Mouse (Mus musculus): ENCODE results near the gene Asb9. TPM values are rescaled to one million over a fixed set of nuclear protein-coding genes. Genes with fewer than 3 reads are reported as not detected.

Asb9 gene
- 1.6 and 2.0 TPM in 2 replicates for polyA plus RNA-seq (2016; fragmentation: Nextera tagmentation; extraction: Ambion mirVana)

DNA sequence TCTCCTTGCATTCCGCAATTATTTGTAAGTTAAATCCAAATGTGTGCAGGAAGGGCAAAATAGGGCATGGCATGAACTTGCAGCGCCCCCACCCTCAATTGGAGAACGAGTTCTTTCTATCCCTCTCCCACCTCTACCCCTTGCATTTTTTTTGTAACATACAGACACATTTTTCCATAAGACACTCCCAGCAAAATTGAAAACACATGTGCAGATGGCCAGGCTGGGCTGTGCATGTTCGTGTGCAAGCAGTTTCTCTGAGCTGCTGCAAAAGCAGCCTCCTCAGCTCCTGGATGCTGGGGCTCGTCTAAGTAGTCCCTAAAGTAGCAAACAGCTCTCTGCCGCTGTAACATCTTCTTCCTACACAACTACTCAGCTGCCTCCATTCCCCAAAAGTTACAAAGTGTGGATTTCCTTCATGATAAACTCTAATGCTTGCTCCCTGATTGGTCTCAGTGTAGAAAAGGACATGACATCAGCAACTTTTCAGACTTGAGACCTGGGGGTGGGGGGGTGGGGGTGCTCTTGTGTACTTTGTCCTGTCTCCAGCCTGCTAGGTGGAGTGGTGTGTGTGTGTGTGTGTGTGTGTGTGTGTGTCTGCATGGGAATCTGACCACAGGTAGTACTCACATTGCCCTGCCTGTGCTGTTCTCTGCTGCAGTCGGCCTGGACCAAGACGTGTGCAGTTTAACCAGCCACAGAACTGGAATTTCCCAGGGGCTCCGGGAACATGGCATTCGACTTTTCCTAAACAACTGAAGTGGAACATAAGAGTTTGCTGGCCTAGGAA is at the start of gene Asb9:
Gene Asb9 (plus strand): TSS at position 619 of the 790 bp plus-strand sequence.
- H3K9ac ChIP-seq, result no peak within 1 kb of the TSS
- no peaks in the 10 kb centered on the region; the same call in 1 of the 2 replicates for H3K4me1 ChIP-seq
- peaks cover 5% of the 10 kb centered on the region; the same call in 1 of the 2 replicates for H3K27me3 ChIP-seq
- no peak within 1 kb of the TSS for H3K4me2 ChIP-seq (replicated peaks)
- no peak within 1 kb of the TSS for H3K4me3 ChIP-seq
- peak; percentile 60 for ATAC-seq (ENCODE audit: insufficient number of reproducible peaks, insufficient read depth, low FRiP score, low TSS enrichment)
- no peaks in the 10 kb centered on the region for H3K36me3 ChIP-seq
- peak within 1 kb of the TSS; percentile 63; the same call in 1 of the 2 replicates for H3K27ac ChIP-seq
- WGBS, result 40% methylated on average over 10 of the region's 10 CpGs
- H3K9me3 ChIP-seq, result no peaks in the 10 kb centered on the region

DNA sequence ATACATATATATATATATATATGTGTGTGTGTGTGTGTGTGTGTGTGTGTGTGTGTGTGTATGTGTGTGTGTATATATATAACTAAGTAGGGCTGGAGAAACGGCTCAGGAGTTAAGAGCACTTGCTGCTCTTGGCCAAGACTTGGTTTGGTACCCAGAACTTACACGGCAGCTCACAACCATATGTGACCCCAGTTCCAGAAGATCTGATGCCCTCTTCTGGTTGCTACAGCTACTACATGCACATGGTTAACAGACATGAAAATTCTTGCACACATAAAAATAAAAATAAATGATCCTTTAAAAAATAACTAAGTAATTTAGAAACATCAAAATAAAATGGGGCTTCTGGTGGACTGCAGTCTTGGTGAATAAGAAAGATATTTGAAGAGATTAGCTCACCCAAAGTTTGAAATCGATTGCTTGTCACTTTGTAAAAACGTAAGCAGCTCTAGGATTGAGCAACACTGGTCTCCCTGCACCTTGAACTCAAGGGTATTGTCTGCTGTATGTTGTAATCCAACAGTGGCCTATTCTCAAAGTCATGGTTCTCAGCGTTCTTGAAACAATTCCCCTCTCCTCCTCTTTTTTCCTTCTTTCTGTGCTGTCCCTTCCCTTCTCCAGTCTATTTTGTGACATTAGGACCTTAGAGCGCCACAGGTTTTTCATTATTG is 46.8 kb upstream of the Asb9 start:
- no peak for ATAC-seq (ENCODE audit: insufficient number of reproducible peaks, insufficient read depth, low FRiP score, low TSS enrichment)
- H3K4me2 ChIP-seq (replicated peaks), result no peak overlapping the region
- H3K27me3 ChIP-seq, result no peaks in the 10 kb centered on the region; the same call in 1 of the 2 replicates
- H3K36me3 ChIP-seq, result no peaks in the 10 kb centered on the region
- H3K9me3 ChIP-seq, result no peaks in the 10 kb centered on the region
- H3K27ac ChIP-seq, result no peak overlapping the region
- WGBS, result 77% methylated on average over 6 of the region's 6 CpGs
- no peak overlapping the region for H3K4me3 ChIP-seq
- H3K4me1 ChIP-seq, result no peaks in the 10 kb centered on the region
- H3K9ac ChIP-seq, result no peak overlapping the region

- Histone ChIP-seq H3K27me3 (peaks cover 5% of the 10 kb centered on the region; the same call in 1 of the 2 replicates), H3K4me3 (no peak overlapping the region), H3K36me3 (no peaks in the 10 kb centered on the region), H3K4me2 (replicated peaks) (no peak overlapping the region), H3K9ac (no peak overlapping the region), H3K9me3 (no peaks in the 10 kb centered on the region), H3K27ac (no peak overlapping the region), H3K4me1 (no peaks in the 10 kb centered on the region; the same call in 1 of the 2 replicates)
- ATAC-seq (ENCODE audit: insufficient number of reproducible peaks, insufficient read depth, low FRiP score, low TSS enrichment), result no peak
- WGBS, result 63% methylated on average over 2 of the region's 2 CpGs
These were observed 3.9 kb upstream of the Asb9 start for GRCm38 (mm10) chrX:164502258-164502657.

GRCm38 (mm10) chrX:164507068-164507467 is 941 bp downstream of the Asb9 start:
- Histone ChIP-seq H3K27ac (no peak overlapping the region), H3K4me3 (no peak overlapping the region), H3K9me3 (no peaks in the 10 kb centered on the region), H3K9ac (no peak overlapping the region), H3K36me3 (no peaks in the 10 kb centered on the region), H3K27me3 (peaks cover 5% of the 10 kb centered on the region; the same call in 1 of the 2 replicates), H3K4me2 (replicated peaks) (no peak overlapping the region), H3K4me1 (no peaks in the 10 kb centered on the region; the same call in 1 of the 2 replicates)
- WGBS, result 88% methylated on average over 4 of the region's 4 CpGs
- no peak for ATAC-seq (ENCODE audit: insufficient number of reproducible peaks, insufficient read depth, low FRiP score, low TSS enrichment)

DNA sequence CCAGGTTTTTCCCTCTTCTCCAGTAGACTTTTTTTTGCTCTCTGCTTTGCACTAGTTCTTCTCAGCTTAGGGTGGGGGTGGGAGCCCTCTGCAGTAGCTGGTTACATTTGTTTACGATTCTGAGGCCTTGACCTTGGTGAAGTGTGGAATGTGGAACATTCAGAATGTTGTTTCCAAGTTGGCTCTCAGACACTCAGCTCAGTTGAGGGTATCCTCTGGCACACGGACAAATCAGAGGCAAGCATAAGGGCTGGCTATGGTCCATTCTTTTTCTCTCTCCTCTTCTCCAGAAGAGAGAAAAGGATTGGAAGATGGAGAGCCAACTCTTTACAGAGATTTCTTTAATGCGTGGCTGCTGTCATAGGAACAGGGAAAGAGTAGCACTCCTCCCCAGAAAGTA is 2.6 kb downstream of the Asb9 start:
- no peak overlapping the region for H3K9ac ChIP-seq
- H3K27ac ChIP-seq, result no peak overlapping the region
- 46% methylated on average over 3 of the region's 3 CpGs for WGBS
- no peak for ATAC-seq (ENCODE audit: insufficient number of reproducible peaks, insufficient read depth, low FRiP score, low TSS enrichment)
- H3K27me3 ChIP-seq, result peaks cover 5% of the 10 kb centered on the region; the same call in 1 of the 2 replicates
- H3K4me3 ChIP-seq, result no peak overlapping the region
- H3K4me2 ChIP-seq (replicated peaks), result no peak overlapping the region
- no peaks in the 10 kb centered on the region; the same call in 1 of the 2 replicates for H3K4me1 ChIP-seq
- no peaks in the 10 kb centered on the region for H3K36me3 ChIP-seq
- no peaks in the 10 kb centered on the region for H3K9me3 ChIP-seq

DNA sequence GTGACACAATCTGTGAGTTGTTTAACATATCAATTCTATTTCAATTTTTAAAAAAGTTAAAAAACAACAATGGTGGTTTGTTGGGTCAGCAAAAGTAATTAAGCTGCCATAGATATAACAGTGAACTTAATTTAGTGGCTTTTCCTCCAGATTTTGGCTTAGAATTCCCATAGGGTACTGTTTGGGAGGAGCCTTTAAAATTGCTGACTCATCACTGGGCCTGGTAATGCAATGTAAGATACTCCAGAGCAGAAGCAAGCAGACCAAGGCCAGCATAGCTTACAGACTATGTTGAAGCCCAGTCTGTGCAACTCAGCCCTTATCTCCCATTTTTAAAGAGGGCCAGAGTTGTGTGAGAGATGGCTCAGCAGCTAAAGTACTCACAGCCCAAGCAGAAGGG is 16.0 kb downstream of the Asb9 start:
- no peak overlapping the region for H3K4me2 ChIP-seq (replicated peaks)
- ATAC-seq (ENCODE audit: insufficient number of reproducible peaks, insufficient read depth, low FRiP score, low TSS enrichment), result no peak
- no peaks in the 10 kb centered on the region for H3K9me3 ChIP-seq
- no peak overlapping the region for H3K27ac ChIP-seq
- peaks cover 9% of the 10 kb centered on the region; the same call in 1 of the 2 replicates for H3K27me3 ChIP-seq
- no peak overlapping the region for H3K9ac ChIP-seq
- no peak overlapping the region for H3K4me3 ChIP-seq
- no peaks in the 10 kb centered on the region for H3K36me3 ChIP-seq
- no peaks in the 10 kb centered on the region for H3K4me1 ChIP-seq

DNA sequence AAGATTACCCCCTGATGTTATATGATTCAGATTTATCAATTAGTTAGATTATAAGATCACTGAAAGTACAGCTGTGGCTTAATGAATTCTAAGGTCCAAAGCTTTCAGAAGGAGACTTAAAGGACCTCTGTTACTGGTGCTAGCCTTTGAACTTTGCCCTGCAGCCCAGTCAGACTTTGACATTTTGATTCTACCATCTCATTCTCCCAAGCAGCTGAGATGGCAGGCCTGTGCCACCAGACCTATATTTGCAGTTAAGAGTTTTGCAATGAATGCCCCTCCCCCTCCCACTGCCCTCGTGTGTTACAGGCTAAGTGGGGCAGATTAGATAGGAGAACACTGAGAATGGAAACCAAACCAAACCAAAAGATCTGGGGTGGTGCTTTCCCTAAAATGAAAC is 20.4 kb downstream of the Asb9 start:
- no peaks in the 10 kb centered on the region for H3K4me1 ChIP-seq
- no peak overlapping the region for H3K4me2 ChIP-seq (replicated peaks)
- H3K9me3 ChIP-seq, result no peaks in the 10 kb centered on the region
- WGBS, result 38% methylated on average over 1 of the region's 1 CpGs
- no peaks in the 10 kb centered on the region for H3K36me3 ChIP-seq
- no peak overlapping the region for H3K4me3 ChIP-seq
- peaks cover 16% of the 10 kb centered on the region for H3K27me3 ChIP-seq
- no peak overlapping the region for H3K9ac ChIP-seq
- H3K27ac ChIP-seq, result no peak overlapping the region
- ATAC-seq (ENCODE audit: insufficient number of reproducible peaks, insufficient read depth, low FRiP score, low TSS enrichment), result no peak

- no peaks in the 10 kb centered on the region for H3K9me3 ChIP-seq
- no peaks in the 10 kb centered on the region for H3K4me1 ChIP-seq
- H3K27me3 ChIP-seq, result peaks cover 4% of the 10 kb centered on the region; the same call in 1 of the 2 replicates
- H3K9ac ChIP-seq, result no peak overlapping the region
- H3K4me3 ChIP-seq, result no peak overlapping the region
- 47% methylated on average over 11 of the region's 11 CpGs for whole genome bisulfite sequencing
- ATAC-seq (ENCODE audit: insufficient number of reproducible peaks, insufficient read depth, low FRiP score, low TSS enrichment), result no peak
- H3K4me2 ChIP-seq (replicated peaks), result no peak overlapping the region
- no peak overlapping the region for H3K27ac ChIP-seq
- no peaks in the 10 kb centered on the region for H3K36me3 ChIP-seq
These were observed 35.5 kb downstream of the Asb9 start for GRCm38 (mm10) chrX:164541436-164542317.

DNA sequence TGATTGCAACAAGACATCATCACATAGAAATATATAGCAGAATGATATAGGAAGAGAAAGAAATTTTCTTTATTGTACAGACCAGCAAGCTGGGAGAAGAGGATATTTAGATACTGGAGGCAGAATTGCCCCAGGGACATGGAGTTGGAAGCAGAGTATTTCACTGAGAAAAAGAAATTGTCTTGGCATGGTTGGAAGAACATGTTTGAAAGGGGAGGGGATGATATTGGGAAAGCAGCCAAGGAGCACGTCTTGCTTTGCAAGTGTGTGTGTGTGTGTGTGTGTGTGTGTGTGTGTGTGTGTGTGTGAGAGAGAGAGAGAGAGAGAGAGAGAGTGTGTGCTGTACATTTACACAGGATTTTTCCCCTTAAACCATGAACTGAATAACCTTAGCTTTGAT is 64.1 kb downstream of the Asb9 start:
- no peaks in the 10 kb centered on the region for H3K9me3 ChIP-seq

DNA sequence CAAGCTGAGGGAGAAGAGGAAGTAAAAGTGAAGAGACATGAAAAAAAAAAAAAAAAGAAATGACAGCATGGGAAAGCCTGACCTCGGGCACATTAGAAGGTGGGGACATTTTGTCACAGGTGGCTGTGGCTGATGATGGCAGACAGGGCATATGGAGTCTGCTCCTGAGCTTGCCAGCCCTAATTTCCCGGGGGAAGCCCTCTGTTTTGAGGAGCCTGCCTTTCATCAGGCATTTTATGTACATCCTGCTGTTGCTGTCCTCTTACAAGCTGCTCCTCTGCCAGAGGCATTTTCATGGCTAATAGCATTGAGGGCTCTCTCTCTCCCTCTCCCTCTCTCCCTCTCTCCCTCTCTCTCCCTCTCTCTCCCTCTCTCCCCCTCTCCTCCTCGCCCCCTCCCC is 70.8 kb downstream of the Asb9 start:
- Histone ChIP-seq H3K4me1 (no peaks in the 10 kb centered on the region), H3K9ac (no peak overlapping the region), H3K4me3 (no peak overlapping the region), H3K36me3 (no peaks in the 10 kb centered on the region), H3K4me2 (replicated peaks) (no peak overlapping the region), H3K27ac (no peak overlapping the region), H3K9me3 (no peaks in the 10 kb centered on the region), H3K27me3 (no peaks in the 10 kb centered on the region; the same call in 1 of the 2 replicates)
- WGBS, result 39% methylated on average over 2 of the region's 3 CpGs
- ATAC-seq (ENCODE audit: insufficient number of reproducible peaks, insufficient read depth, low FRiP score, low TSS enrichment), result no peak

More for the DNA sequence above, 64.1 kb downstream of the Asb9 start:
- no peaks in the 10 kb centered on the region for H3K36me3 ChIP-seq
- WGBS, result 38% methylated on average over 1 of the region's 1 CpGs
- H3K4me2 ChIP-seq (replicated peaks), result no peak overlapping the region
- no peak overlapping the region for H3K4me3 ChIP-seq
- no peaks in the 10 kb centered on the region; the same call in 1 of the 2 replicates for H3K27me3 ChIP-seq
- no peak overlapping the region for H3K27ac ChIP-seq
- H3K9ac ChIP-seq, result no peak overlapping the region
- no peak for ATAC-seq (ENCODE audit: insufficient number of reproducible peaks, insufficient read depth, low FRiP score, low TSS enrichment)
- no peaks in the 10 kb centered on the region for H3K4me1 ChIP-seq

Measured in embryonic facial prominence, embryonic 12.5 days (tissue).